Mouse (Mus musculus): ENCODE measurements around the gene Ncf4. TPM values are rescaled to one million over a fixed set of nuclear protein-coding genes. Genes with fewer than 3 reads are reported as not detected.
"Not testable (repeated sequence)": the region's sequence is repeated elsewhere in the genome, so short reads cannot be mapped to it uniquely, and the experiment has no call there.

Ncf4 gene
- polyA plus RNA-seq, 1 experiment from 2014 or later = 3.4 TPM

DNA sequence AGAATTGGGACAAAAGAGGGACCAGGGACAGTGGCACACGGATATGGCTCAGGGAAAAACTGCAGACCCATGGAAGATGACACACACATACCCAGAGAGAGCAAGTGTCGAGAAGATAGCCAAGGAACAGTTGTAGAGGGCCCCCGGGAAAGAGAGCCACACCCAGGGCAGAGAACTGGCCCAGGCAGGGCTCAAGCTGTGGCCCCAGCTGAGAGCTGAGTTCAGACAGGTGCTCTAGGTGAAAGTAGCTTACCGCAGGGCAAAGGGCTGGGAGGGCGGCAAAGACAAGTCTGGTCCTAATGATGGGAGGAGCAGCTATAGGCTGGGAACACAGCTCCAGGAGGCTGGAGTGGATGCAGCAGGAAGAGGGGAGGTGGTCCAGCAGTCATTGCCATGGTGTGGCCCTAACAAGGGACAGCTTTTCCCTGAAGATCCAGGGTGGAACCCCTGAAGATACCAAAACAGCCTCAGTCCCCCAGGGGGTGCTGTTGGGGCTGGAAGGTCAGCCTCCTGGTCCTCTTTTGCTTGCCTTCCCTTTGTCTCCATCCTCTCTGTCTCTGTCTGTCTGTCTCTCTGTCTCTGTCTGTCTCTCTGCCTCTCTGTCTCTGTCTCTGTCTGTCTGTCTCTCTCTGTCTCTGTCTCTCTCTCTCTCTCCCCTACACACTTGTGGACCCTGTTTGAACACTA, 9.6 kb upstream of the Ncf4 start:
- H3K36me3 ChIP-seq = no peaks in the 10 kb centered on the region
- H3K9me3 ChIP-seq = no peaks in the 10 kb centered on the region; the same call in 1 of the 2 replicates
- H3K9ac ChIP-seq = no peak overlapping the region
- H3K27me3 ChIP-seq = peaks cover 4% of the 10 kb centered on the region; the same call in 1 of the 2 replicates
- no peak overlapping the region for H3K4me2 ChIP-seq (replicated peaks)
- no peak overlapping the region for H3K4me3 ChIP-seq
- H3K27ac ChIP-seq = no peak overlapping the region
- ATAC-seq (ENCODE audit: low FRiP score, low read depth) = no peak
- 70% methylated on average over 5 of the region's 5 CpGs for WGBS
- no peaks in the 10 kb centered on the region for H3K4me1 ChIP-seq

DNA sequence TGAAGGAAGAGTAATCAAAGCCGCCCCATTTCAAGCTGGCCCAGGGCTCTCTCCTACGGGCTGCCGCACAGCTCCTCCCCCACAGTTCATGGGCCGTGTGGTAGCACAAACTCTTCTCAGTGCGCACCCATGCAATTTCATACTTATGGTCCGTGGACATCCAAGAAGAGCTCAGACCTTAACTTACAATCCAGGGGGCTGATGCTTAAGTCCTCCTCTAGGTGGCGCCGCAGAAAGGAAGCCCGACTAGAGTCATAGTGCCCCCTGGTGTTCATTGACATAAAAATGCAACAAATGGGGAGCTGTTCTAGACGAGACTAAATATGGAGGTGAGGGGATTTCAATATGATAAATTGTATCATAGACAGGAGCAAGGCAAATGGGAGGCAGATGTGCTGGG, 5.1 kb upstream of the Ncf4 start:
- H3K9ac ChIP-seq = no peak overlapping the region
- no peaks in the 10 kb centered on the region for H3K9me3 ChIP-seq
- H3K36me3 ChIP-seq = no peaks in the 10 kb centered on the region
- H3K27ac ChIP-seq = no peak overlapping the region
- peaks cover 4% of the 10 kb centered on the region; the same call in 1 of the 2 replicates for H3K27me3 ChIP-seq
- no peaks in the 10 kb centered on the region for H3K4me1 ChIP-seq
- no peak overlapping the region for H3K4me3 ChIP-seq
- no peak overlapping the region for H3K4me2 ChIP-seq (replicated peaks)
- no peak for ATAC-seq (ENCODE audit: low FRiP score, low read depth)
- 22% methylated on average over 10 of the region's 10 CpGs for WGBS

- no peaks in the 10 kb centered on the region for H3K36me3 ChIP-seq
- no peak overlapping the region for H3K4me3 ChIP-seq
- no peak overlapping the region for H3K9ac ChIP-seq
- no peak overlapping the region for H3K4me2 ChIP-seq (replicated peaks)
- ATAC-seq (ENCODE audit: low FRiP score, low read depth) = no peak
- WGBS = 57% methylated on average over 14 of the region's 14 CpGs
- H3K27me3 ChIP-seq = peaks cover 4% of the 10 kb centered on the region; the same call in 1 of the 2 replicates
- H3K27ac ChIP-seq = no peak overlapping the region
- H3K9me3 ChIP-seq = no peaks in the 10 kb centered on the region
- no peaks in the 10 kb centered on the region for H3K4me1 ChIP-seq
These were observed 4.5 kb upstream of the Ncf4 start for GRCm38 (mm10) chr15:78239956-78240617.

DNA sequence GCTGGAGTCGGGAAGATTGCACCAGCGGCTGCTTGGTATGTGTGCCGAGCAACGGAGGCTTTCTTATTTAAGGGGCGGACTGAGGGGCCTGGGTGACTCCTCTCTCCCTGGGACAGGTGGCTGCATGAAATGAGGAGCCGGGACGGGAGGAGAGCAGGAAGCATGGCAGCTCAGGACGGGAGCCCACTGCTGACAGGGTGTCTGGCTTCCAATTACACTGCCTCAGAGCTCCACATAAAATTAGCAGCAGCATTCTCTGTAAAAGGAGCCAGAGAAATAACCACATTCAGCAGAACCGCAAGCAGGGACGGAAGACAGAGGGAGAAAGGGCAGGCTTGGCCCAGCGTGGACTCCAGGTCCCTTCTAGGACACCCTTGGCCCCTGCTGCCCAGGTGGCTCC, 3.3 kb upstream of the Ncf4 start:
- Histone ChIP-seq H3K4me1 (no peaks in the 10 kb centered on the region), H3K9me3 (no peaks in the 10 kb centered on the region), H3K9ac (no peak overlapping the region), H3K36me3 (no peaks in the 10 kb centered on the region), H3K4me3 (no peak overlapping the region), H3K4me2 (replicated peaks) (no peak overlapping the region), H3K27ac (no peak overlapping the region), H3K27me3 (no peaks in the 10 kb centered on the region)
- no peak for ATAC-seq (ENCODE audit: low FRiP score, low read depth)
- WGBS = 17% methylated on average over 11 of the region's 11 CpGs

- no peaks in the 10 kb centered on the region for H3K4me1 ChIP-seq
- no peak overlapping the region for H3K4me2 ChIP-seq (replicated peaks)
- 73% methylated on average over 8 of the region's 8 CpGs for WGBS
- no peaks in the 10 kb centered on the region for H3K36me3 ChIP-seq
- no peak overlapping the region for H3K4me3 ChIP-seq
- no peak for ATAC-seq (ENCODE audit: low FRiP score, low read depth)
- no peaks in the 10 kb centered on the region for H3K9me3 ChIP-seq
- H3K9ac ChIP-seq = no peak overlapping the region
- no peaks in the 10 kb centered on the region for H3K27me3 ChIP-seq
- H3K27ac ChIP-seq = no peak overlapping the region
These were observed 1.5 kb upstream of the Ncf4 start for GRCm38 (mm10) chr15:78243061-78243460.

- Histone ChIP-seq H3K4me2 (replicated peaks) (no peak overlapping the region), H3K9me3 (no peaks in the 10 kb centered on the region), H3K27ac (no peak overlapping the region), H3K4me3 (no peak overlapping the region), H3K9ac (no peak overlapping the region), H3K36me3 (no peaks in the 10 kb centered on the region), H3K27me3 (no peaks in the 10 kb centered on the region), H3K4me1 (no peaks in the 10 kb centered on the region)
- no peak for ATAC-seq (ENCODE audit: low FRiP score, low read depth)
- 73% methylated on average over 6 of the region's 6 CpGs for WGBS
These were observed 827 bp upstream of the Ncf4 start for GRCm38 (mm10) chr15:78243774-78244173.

GRCm38 (mm10) chr15:78246143-78247116, 1.8 kb downstream of the Ncf4 start:
- Histone ChIP-seq H3K36me3 (no peaks in the 10 kb centered on the region), H3K9me3 (no peaks in the 10 kb centered on the region), H3K9ac (no peak overlapping the region), H3K4me3 (no peak overlapping the region), H3K27me3 (no peaks in the 10 kb centered on the region; the same call in 1 of the 2 replicates), H3K27ac (no peak overlapping the region), H3K4me1 (no peaks in the 10 kb centered on the region), H3K4me2 (replicated peaks) (no peak overlapping the region)
- ATAC-seq (ENCODE audit: low FRiP score, low read depth) = no peak
- WGBS = 75% methylated on average over 18 of the region's 18 CpGs

GRCm38 (mm10) chr15:78247659-78248058, 3.1 kb downstream of the Ncf4 start:
- Histone ChIP-seq H3K4me1 (no peaks in the 10 kb centered on the region), H3K9ac (no peak overlapping the region), H3K9me3 (no peaks in the 10 kb centered on the region), H3K27ac (no peak overlapping the region), H3K4me2 (replicated peaks) (no peak overlapping the region), H3K27me3 (no peaks in the 10 kb centered on the region; the same call in 1 of the 2 replicates), H3K36me3 (no peaks in the 10 kb centered on the region), H3K4me3 (no peak overlapping the region)
- no peak for ATAC-seq (ENCODE audit: low FRiP score, low read depth)
- WGBS = 69% methylated on average over 2 of the region's 2 CpGs

DNA sequence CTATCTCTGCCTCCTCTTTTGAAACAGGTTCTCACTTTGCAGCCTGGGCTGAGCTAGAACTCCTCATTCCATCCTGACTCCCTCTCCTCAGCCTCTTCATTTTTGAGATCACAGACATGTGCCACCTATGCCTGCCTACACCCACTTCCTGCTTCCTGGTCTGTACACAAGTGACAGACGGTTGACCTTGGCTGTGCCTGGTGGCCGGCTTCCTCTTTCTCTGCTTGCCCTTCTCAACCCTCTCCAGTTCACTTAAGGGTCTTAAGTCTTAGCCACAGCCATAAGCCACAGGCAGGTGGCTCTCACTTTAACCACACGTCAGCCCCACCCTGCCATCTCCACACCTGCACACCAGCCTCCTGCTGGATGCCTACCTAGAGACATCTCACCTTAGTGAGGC, 3.8 kb downstream of the Ncf4 start:
- ATAC-seq (ENCODE audit: low FRiP score, low read depth) = no peak
- Histone ChIP-seq H3K9me3 (no peaks in the 10 kb centered on the region), H3K27ac (no peak overlapping the region), H3K36me3 (no peaks in the 10 kb centered on the region), H3K4me2 (replicated peaks) (no peak overlapping the region), H3K27me3 (peaks cover 4% of the 10 kb centered on the region; the same call in 1 of the 2 replicates), H3K4me3 (no peak overlapping the region), H3K9ac (no peak overlapping the region), H3K4me1 (no peaks in the 10 kb centered on the region)
- WGBS = 63% methylated on average over 3 of the region's 3 CpGs

- no peak for ATAC-seq (ENCODE audit: low FRiP score, low read depth)
- H3K27me3 ChIP-seq = peaks cover 28% of the 10 kb centered on the region
- H3K27ac ChIP-seq = no peak overlapping the region
- no peaks in the 10 kb centered on the region for H3K9me3 ChIP-seq
- H3K9ac ChIP-seq = no peak overlapping the region
- WGBS = 30% methylated on average over 20 of the region's 20 CpGs
- no peaks in the 10 kb centered on the region for H3K4me1 ChIP-seq
- no peak overlapping the region for H3K4me2 ChIP-seq (replicated peaks)
- no peak overlapping the region for H3K4me3 ChIP-seq
- H3K36me3 ChIP-seq = no peaks in the 10 kb centered on the region
These were observed 10.2 kb downstream of the Ncf4 start for GRCm38 (mm10) chr15:78254751-78255150.

- H3K9ac ChIP-seq; H3K9me3 ChIP-seq; H3K4me3 ChIP-seq; H3K4me2 ChIP-seq (replicated peaks); ATAC-seq (ENCODE audit: low FRiP score, low read depth); H3K4me1 ChIP-seq; H3K36me3 ChIP-seq; H3K27ac ChIP-seq: not testable (repeated sequence)
- H3K27me3 ChIP-seq = peaks cover 28% of the 10 kb centered on the region
These were observed 12.1 kb downstream of the Ncf4 start for GRCm38 (mm10) chr15:78256602-78257259.
